Mouse (Mus musculus) neural tube, embryonic 14.5 days (tissue): ENCODE data around the gene Nipa2. TPM values are rescaled to one million over a fixed set of nuclear protein-coding genes. Genes with fewer than 3 reads are reported as not detected.
"Not testable (repeated sequence)": the region's sequence is repeated elsewhere in the genome, so short reads cannot be mapped to it uniquely, and the experiment has no call there.

Source experiments
- ATAC-seq: fragments of 200-750 bp; cut with Nextera tagmentation; 2 replicates; pipeline ENCODE4 v1.8.0; 2017; ENCODE audit warnings: low read depth, mild to moderate bottlenecking, moderate TSS enrichment, moderate library complexity
- H3K27ac ChIP-seq: fragments of 300-500 bp; sonication (generic); 2 replicates; pipeline ENCODE4 v1.5.1; 2014; ENCODE audit warnings: low read depth, mild to moderate bottlenecking, control low read depth, low read length, moderate library complexity, mixed read lengths
- H3K27me3 ChIP-seq: fragments of 300-500 bp; sonication (generic); 2 replicates; pipeline ENCODE4 v1.6.1; 2014; ENCODE audit warnings: low read length; ENCODE audit not compliant: control insufficient read depth, insufficient read depth
- H3K36me3 ChIP-seq: fragments of 300-500 bp; sonication (generic); 2 replicates; pipeline ENCODE4 v1.6.1; 2014; ENCODE audit warnings: low read length, mixed read lengths; ENCODE audit not compliant: control insufficient read depth, insufficient read depth
- H3K4me1 ChIP-seq: fragments of 300-500 bp; sonication (generic); 2 replicates; pipeline ENCODE4 v1.6.1; 2014; ENCODE audit warnings: low read length; ENCODE audit not compliant: control insufficient read depth, insufficient read depth
- H3K4me2 ChIP-seq: fragments of 300-500 bp; sonication (generic); 2 replicates; pipeline ENCODE4 v1.6.1; 2014; ENCODE audit warnings: mild to moderate bottlenecking, low read depth, low read length, control low read depth
- H3K4me3 ChIP-seq: fragments of 300-500 bp; sonication (generic); 2 replicates; pipeline ENCODE4 v1.5.1; 2014; ENCODE audit warnings: low read depth, low read length, control low read depth, mixed read lengths
- H3K9ac ChIP-seq: fragments of 300-500 bp; sonication (generic); replicated peaks from 2 replicates; pipeline ENCODE4 v1.6.1; 2014; ENCODE audit warnings: low read depth, mild to moderate bottlenecking, control low read depth, low read length, mixed read lengths
- H3K9me3 ChIP-seq: fragments of 300-500 bp; sonication (generic); 2 replicates; pipeline ENCODE4 v1.6.1; 2016; ENCODE audit warnings: low read length; ENCODE audit not compliant: control insufficient read depth
- WGBS: fragments of 180-500 bp; shearing (Covaris S2); extraction: QIAGEN DNeasy Blood & Tissue Kit; methylation state at CpG from one replicate; pipeline ENCODE4 v1.1.7; 2014; 5-methylcytosine and 5-hydroxymethylcytosine counted together
- polyA plus RNA-seq: library from polyadenylated mRNA; unstranded; fragments of >200 nt; fragmentation: Nextera tagmentation; extraction: Ambion mirVana; gene quantifications from 2 replicates; pipeline ENCODE4 v1.2.1, GENCODE M21; 2014

Nipa2 gene
- polyA plus RNA-seq, 1 experiment from 2014 or later, result 38.5 TPM

DNA sequence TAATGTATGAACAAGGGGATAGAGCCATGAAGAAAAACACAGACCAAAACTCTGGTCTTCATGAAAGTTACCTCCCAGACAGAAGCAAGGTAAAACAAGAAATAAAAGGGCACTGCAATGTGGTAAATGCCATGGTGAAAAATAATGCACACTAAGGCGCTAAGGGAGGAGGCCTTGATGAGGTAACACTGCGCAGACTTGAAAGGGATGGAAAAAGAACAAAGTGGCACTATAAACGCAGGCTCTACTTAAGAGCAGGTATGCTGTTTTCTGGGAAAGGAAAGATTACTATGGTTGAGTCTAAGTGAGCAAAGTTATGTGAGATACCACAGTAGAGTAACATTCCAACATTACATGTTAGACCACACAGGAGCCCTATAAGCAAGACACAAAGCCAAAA, 2.5 kb downstream of the Nipa2 start:
- Histone ChIP-seq H3K4me3 (no peak overlapping the region), H3K9ac (no peak overlapping the region), H3K9me3 (no peaks in the 10 kb centered on the region; the same call in 1 of the 2 replicates), H3K36me3 (no peaks in the 10 kb centered on the region), H3K4me2 (no peak overlapping the region), H3K27me3 (no peaks in the 10 kb centered on the region), H3K27ac (no peak overlapping the region), H3K4me1 (peaks cover 10% of the 10 kb centered on the region; the same call in 1 of the 2 replicates)
- no peak for ATAC-seq
- 99% methylated on average over 3 of the region's 3 CpGs for WGBS

GRCm38 (mm10) chr7:55957916-55958315, 4.4 kb downstream of the Nipa2 start:
- H3K4me1 ChIP-seq, result peaks cover 7% of the 10 kb centered on the region; the same call in 1 of the 2 replicates
- H3K4me3 ChIP-seq, result no peak overlapping the region
- H3K9ac ChIP-seq, result no peak overlapping the region
- H3K27me3 ChIP-seq, result no peaks in the 10 kb centered on the region
- no peak overlapping the region for H3K27ac ChIP-seq
- H3K36me3 ChIP-seq, result no peaks in the 10 kb centered on the region
- WGBS, result 96% methylated on average over 4 of the region's 4 CpGs
- no peak for ATAC-seq
- H3K9me3 ChIP-seq, result no peaks in the 10 kb centered on the region
- H3K4me2 ChIP-seq, result no peak overlapping the region

GRCm38 (mm10) chr7:55957178-55957577, 5.1 kb downstream of the Nipa2 start:
- Histone ChIP-seq H3K9ac (no peak overlapping the region), H3K36me3 (no peaks in the 10 kb centered on the region), H3K27ac (no peak overlapping the region), H3K9me3 (no peaks in the 10 kb centered on the region), H3K4me3 (no peak overlapping the region), H3K4me2 (no peak overlapping the region), H3K27me3 (no peaks in the 10 kb centered on the region), H3K4me1 (peaks cover 7% of the 10 kb centered on the region; the same call in 1 of the 2 replicates)
- WGBS, result 89% methylated on average over 3 of the region's 3 CpGs
- no peak for ATAC-seq

GRCm38 (mm10) chr7:55956054-55956453, 6.2 kb downstream of the Nipa2 start:
- 96% methylated on average over 2 of the region's 2 CpGs for WGBS
- no peak overlapping the region for H3K4me3 ChIP-seq
- no peak for ATAC-seq
- no peak overlapping the region for H3K27ac ChIP-seq
- no peaks in the 10 kb centered on the region for H3K27me3 ChIP-seq
- no peak overlapping the region for H3K9ac ChIP-seq
- H3K4me2 ChIP-seq, result no peak overlapping the region
- peaks cover 5% of the 10 kb centered on the region; the same call in 1 of the 2 replicates for H3K4me1 ChIP-seq
- H3K36me3 ChIP-seq, result no peaks in the 10 kb centered on the region
- no peaks in the 10 kb centered on the region for H3K9me3 ChIP-seq

DNA sequence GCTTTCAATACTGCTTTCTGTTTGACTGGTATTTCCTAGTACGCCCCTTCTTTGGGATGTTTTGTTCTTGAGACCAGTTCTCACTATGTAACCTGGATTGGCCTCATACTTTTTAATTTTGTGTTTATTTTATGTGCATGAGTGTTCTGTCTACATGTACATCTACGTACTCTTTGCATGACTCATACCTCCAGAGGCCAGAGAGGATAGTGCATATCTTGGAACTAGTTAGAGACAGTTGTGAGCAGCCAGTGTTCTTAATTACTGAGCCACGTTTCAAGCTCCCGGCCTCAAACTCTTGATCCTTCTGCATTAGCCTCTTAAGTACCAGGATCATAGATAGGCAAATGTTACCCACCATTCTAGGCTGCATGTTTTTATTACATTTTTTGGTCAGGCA, 23.9 kb downstream of the Nipa2 start:
- 98% methylated on average over 4 of the region's 4 CpGs for WGBS
- no peak for ATAC-seq
- no peaks in the 10 kb centered on the region for H3K9me3 ChIP-seq

GRCm38 (mm10) chr7:55935025-55935424, 27.3 kb downstream of the Nipa2 start:
- Histone ChIP-seq H3K27ac (no peak overlapping the region), H3K4me1 (no peaks in the 10 kb centered on the region), H3K36me3 (peaks cover 4% of the 10 kb centered on the region; the same call in 1 of the 2 replicates), H3K27me3 (no peaks in the 10 kb centered on the region), H3K9me3 (no peaks in the 10 kb centered on the region), H3K4me3 (no peak overlapping the region), H3K4me2 (no peak overlapping the region), H3K9ac (no peak overlapping the region)
- no peak for ATAC-seq
- WGBS, result 99% methylated on average over 2 of the region's 2 CpGs

More for the DNA sequence above, 23.9 kb downstream of the Nipa2 start:
- Histone ChIP-seq H3K27me3 (no peaks in the 10 kb centered on the region), H3K4me2 (no peak overlapping the region), H3K36me3 (no peaks in the 10 kb centered on the region), H3K9ac (no peak overlapping the region), H3K4me3 (no peak overlapping the region), H3K4me1 (no peaks in the 10 kb centered on the region), H3K27ac (no peak overlapping the region)

DNA sequence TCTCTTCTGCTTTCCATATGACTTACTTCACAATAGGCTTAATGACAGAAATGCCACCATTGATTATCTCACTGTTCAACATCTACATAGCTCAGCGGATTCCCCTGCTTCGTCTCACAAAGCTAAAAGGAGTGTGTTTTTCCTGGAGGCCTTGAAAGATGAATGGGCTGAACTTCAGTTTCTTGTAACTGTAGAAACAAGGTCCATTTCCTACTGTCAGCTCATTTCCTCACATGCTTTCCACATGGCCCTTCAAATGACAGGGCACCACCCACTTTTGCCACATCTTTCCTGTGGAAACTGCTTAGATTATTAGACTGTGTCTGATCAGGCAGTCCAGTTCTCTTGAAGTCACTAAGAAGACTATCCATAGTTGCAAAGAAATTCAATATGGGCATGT, 33.6 kb downstream of the Nipa2 start:
- no peak overlapping the region for H3K4me2 ChIP-seq
- no peaks in the 10 kb centered on the region for H3K4me1 ChIP-seq
- H3K9me3 ChIP-seq, result no peaks in the 10 kb centered on the region
- H3K36me3 ChIP-seq, result peaks cover 32% of the 10 kb centered on the region
- no peak overlapping the region for H3K9ac ChIP-seq
- no peak overlapping the region for H3K27ac ChIP-seq
- 86% methylated on average over 2 of the region's 2 CpGs for WGBS
- H3K27me3 ChIP-seq, result no peaks in the 10 kb centered on the region
- no peak for ATAC-seq
- H3K4me3 ChIP-seq, result no peak overlapping the region

- no peak overlapping the region for H3K9ac ChIP-seq
- no peak for ATAC-seq
- H3K4me1 ChIP-seq, result no peaks in the 10 kb centered on the region
- no peaks in the 10 kb centered on the region for H3K9me3 ChIP-seq
- H3K36me3 ChIP-seq, result peaks cover 42% of the 10 kb centered on the region
- H3K4me3 ChIP-seq, result no peak overlapping the region
- no peaks in the 10 kb centered on the region for H3K27me3 ChIP-seq
- no peak overlapping the region for H3K27ac ChIP-seq
- WGBS, result 88% methylated on average over 4 of the region's 4 CpGs
- H3K4me2 ChIP-seq, result no peak overlapping the region
Observed at GRCm38 (mm10) chr7:55927262-55927661, 35.0 kb downstream of the Nipa2 start.

DNA sequence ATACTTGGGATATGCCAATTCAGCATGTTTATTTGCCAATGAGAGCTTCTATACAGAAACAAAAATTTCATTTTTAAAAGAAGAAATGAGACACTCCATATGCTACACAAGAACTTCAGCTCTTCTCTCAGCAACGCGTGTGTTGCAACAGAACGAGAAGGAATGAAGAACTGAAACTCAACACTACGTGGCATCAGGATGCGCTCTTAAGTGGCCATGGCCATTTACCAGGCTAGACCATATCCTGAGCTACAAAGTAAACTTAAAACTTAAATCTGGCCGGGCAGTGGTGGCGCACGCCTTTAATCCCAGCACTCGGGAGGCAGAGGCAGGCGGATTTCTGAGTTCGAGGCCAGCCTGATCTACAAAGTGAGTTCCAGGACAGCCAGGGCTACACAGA, 43.9 kb downstream of the Nipa2 start:
- not testable (repeated sequence) for H3K27ac ChIP-seq, H3K27me3 ChIP-seq, H3K9me3 ChIP-seq, ATAC-seq, H3K9ac ChIP-seq, H3K4me2 ChIP-seq, H3K4me3 ChIP-seq, H3K4me1 ChIP-seq
- H3K36me3 ChIP-seq, result peaks cover 40% of the 10 kb centered on the region
- WGBS, result 95% methylated on average over 11 of the region's 11 CpGs
